Mouse (Mus musculus): ENCODE data around the gene Ccnl2.
A peak's percentile ranks its signal among the peaks of the same experiment; 100 is the strongest.

The Ccnl2 gene

DNA sequence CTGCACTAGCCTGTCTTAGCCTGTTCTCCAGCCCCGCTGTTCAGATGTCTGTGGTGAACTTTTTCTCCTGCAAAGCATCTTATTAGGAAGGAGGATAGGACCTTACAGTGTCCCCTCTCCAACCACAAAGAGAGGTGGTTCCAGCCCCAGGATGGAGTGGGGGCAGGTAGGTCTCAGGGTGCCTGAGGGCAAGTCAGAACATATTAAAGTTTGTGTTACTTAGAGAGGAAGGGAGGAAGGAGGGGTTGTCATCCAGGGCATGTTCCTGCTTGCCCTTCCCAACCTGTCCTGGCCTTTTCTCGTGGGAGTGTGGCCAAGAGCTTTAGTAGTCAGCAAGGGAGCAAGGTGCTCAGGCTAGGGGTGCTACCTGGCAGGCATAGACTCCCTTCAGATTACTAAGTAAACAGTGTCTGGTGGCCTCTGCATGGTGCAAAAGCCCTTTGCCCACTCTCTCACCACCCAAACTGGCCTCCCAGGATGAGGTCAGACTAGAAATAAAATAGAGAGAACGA is 21.6 kb upstream of the Ccnl2 start:
- DNase-seq, result peak; percentile 86

DNA sequence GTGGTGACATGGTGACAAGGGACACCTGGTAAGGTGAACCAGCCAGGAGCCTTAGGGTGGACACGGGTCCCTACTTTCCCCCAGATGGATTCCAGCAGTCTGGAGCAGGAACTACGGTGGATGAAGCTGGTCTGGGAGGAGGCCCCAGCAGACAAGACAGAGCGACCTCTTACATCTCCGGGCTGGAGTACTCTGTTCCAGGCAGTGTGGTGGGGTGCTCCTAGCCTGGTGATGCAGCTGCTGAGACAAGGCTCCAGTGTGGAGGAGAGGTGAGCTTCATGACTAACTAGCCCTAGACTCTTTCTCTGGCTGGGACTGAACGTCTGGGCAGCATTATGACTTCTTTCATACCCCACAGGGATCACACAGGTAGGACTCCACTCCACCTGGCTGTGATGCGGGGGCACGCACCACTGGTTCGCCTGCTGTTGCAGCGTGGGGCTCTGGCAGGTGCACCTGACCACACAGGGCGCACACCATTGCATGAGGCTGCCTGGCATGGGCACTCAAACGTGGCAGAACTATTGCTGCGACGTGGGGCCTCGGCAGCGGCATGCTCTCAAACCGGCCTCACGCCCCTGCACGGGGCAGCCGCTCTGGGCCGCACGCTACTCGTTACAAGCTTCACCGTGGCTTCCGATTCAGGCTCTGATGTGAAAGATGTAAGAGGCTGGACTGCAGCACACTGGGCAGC is 20.9 kb upstream of the Ccnl2 start:
- DNase-seq, result no peak

DNA sequence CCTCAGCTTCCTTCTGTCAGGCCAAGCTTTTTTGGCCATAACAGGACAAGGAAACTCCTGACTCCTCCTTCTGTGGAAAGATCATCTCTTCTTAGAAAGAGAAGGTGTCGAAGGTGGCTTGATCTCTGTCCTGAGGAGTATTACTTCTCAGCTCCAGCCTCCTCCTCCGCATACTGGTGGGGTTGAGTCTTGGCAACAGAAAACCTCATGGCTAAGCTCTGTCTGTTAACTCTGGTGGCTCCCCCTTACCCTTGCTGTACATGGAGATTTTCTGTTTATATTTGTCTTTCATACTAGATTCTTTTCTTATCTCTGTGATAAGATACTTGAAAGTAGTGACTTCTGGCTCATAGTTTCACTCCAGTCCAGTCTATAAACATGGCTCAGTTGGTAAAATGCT is 18.6 kb upstream of the Ccnl2 start:
- peak; percentile 72 for DNase-seq

DNA sequence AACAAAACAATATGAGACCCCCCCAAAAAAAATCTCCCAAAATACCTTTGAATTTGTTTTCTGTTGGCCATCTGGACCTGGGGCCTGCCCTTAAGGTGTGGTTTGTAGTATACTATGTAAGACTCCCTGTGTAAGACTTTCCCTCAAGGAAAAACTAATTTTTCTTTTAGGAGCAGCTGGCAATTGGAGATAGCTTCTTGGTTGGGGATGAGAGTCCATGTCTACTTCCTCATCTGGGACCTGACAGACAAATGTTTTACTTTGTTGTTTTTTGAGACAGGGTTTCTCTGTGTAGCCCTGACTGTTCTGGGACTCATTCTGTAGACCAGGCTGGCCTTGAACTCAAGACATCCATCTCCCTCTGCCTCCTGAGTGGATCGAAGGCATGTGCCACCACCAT is 10.2 kb upstream of the Ccnl2 start:
- peak; percentile 33 for DNase-seq

DNA sequence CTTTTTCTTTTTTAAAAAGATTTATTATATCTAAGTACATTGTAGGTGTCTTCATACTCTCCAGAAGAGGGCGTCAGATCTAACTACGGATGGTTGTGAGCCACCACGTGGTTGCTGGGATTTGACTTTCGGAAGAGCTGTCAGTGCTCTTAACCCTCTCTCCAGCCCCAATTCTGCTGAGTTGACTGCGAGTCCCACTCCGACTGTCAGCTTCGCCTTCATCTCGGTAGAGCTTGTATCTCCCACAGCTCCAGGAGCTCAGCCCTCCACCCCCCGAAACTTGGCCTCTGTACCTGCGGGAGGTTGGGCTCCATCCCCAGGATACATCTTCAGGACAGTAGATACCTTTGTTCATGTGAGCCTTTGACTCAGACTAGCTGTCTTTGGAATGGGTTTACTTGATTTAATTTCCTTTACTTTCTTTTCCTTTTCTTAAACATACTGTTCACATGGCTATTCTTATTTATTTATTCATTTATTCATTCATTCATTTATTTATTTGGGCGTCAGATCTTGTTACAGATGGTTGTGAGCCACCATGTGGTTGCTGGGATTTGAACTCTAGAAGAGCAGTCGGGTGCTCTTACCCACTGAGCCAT is 9.4 kb upstream of the Ccnl2 start, which contains the start of gene Mrpl20:
TSS of gene Mrpl20 (plus strand) at position 138 of the 599 bp plus-strand sequence.
- DNase-seq, result peak; percentile 87

DNA sequence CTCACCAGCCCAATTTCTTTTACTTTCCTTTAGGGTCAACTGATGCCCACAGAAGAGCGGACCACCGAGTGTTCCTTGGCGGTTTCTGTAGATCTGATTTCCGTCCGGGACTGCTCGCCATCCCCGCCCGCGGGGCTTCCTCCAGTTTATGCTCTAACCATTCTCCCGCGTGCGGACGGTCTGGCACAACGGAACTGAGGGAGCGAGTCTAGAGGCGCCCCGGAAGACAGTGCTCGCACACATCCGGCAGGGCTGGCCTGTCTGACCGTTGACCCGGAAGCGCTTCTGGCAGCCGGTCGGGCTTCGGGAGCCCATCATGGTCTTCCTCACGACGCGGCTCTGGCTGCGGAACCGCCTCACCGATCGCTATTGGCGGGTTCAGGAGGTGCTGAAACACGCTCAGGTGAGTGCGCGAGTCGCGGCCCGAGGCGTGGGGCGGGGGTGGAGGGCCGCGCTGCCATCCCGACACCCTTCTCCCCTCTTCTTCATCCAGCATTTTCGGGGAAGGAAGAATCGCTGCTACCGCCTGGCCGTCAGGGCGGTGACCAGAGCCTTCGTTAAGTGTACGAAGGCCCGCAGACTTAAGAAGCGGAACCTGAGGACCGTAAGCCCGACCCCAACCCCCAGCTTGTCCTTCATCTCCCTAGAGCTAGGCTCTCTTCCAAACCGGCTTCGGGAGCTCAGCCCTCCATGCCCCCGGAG is 8.8 kb upstream of the Ccnl2 start:
- DNase-seq, result peak; percentile 99

DNA sequence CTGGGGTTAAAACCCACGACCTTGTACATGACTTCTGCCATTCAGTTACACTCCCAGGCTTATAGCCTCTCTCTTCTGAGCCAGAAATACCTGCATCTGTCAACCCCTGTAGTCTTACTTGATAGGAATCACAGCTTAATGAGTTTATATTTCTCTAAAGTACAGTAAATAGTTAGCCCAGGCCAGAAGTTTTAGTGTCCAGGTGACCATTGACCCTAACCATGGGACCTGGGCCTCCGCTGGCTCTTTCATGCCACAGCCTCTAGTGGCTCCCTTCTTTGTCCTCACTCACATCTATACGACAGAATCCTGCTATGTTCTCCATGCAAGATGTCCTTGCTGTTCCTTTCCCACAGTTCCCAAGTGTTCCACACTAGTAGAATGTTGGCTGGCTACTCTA is 4.4 kb upstream of the Ccnl2 start:
- peak; percentile 41 for DNase-seq

DNA sequence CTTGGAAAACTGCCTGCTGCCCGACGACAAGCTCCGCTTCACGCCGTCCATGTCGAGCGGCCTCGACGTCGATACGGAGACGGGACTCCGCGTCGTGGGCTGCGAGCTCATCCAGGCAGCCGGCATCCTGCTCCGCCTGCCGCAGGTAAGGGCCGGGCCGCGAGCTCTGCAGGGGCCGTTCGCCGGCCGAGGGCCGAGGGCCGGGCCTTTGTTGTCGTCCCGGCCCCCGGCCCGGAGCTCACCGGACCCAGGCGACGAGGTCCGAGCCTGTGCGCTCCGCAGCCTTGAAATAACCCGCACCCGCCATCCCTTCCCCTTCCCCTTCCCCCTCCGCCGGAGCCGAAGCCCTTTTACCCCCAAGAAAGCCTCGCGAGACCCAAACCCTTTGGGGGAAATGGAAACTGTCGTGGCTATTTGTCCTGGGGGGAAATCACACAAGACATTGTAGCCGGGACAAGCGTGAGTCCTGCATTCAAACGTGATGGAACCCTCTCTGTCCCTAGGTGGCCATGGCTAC is 434 bp downstream of the Ccnl2 start:
- peak; percentile 92 for DNase-seq

DNA sequence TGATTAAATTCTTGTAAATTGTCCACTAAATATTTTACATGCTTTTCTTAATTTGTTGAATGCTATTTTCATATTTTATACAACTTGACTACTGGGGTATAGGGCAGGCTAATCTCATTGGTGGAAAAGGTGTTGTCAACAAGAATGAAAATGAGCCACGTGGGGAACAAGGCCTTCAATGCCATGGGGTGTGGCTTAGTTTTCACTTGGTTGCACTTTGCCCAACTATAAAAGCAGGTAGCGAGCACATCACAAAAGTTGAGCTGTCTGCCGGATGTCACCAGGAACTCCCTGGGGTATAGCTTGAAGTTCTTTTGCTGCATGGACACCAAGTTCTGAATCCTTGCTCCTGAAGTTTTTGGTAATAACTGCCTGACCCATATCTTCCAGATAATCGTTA is 5.2 kb downstream of the Ccnl2 start:
- DNase-seq, result peak; percentile 64

DNA sequence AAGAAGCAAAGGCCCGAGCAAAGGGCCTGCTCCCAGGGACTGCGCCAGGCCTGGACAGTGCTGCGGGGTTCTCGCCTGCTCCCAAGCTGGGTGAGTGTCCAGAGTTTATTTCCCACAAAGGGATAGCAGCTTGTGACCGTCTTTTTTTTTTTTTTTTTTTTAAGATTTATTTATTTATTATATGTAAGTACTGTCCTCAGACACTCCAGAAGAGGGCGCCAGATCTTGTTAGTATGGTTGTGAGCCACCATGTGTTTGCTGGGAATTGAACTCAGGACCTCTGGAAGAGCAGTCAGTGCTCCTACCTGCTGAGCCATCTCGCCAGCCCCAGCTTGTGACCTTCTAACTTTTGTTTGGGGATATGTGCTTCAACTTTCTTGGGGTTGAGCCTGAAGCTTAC is 8.7 kb downstream of the Ccnl2 start:
- DNase-seq, result peak; percentile 85

DNA sequence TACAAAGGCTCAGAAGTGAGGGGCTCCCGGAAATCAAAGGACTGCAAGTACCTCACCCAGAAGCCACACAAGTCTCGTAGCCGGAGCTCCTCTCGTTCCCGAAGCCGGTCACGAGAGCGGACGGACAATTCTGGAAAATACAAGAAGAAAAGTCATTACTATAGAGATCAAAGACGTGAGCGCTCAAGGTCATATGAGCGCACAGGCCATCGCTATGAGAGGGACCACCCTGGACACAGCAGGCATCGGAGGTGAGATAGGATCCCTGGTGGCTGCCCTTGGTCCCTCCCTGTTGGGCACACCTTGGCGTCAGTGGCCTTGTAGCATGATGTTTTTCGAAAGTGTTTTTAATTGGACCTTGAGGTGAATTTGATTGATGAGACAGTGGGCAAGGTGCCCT is 11.2 kb downstream of the Ccnl2 start:
- no peak for DNase-seq

DNA sequence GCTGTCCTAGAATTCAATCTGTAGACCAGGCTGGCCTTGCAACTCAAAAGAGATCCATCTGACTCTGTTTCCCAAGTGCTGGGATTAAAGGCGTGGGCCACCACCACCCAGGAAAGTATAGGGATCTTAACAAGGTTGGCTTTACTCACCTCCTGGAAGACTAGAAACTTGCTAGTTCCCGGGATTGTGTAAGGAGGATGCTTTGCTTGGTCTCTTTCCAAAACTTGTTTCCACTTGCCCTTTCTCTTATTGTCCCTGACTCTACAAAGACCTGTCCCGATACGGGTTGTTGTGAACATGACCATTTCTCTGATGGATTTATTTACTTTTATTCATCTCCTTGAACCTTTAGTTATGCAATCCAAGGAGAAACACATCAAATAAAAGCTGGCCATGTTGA is 17.6 kb downstream of the Ccnl2 start:
- DNase-seq, result no peak

DNA sequence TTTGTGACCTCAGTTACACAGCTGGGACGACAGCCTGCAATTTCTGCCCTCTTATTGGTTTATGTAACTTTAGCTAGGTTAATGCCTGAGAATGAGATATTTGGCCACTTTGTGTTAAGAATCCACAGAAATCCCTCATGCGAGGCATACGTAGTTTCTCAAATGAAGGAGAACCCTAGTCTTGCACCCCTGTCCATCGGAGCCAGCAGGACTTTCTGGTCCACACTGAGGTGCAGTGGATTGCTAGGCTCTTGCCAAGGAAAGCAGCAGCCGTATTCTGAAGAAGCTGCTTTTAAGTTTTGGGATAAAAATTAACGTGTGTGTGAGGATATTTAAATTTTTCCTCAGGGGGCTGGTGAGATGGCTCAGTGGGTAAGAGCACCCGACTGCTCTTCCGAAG is 18.3 kb downstream of the Ccnl2 start:
- no peak for DNase-seq

DNA sequence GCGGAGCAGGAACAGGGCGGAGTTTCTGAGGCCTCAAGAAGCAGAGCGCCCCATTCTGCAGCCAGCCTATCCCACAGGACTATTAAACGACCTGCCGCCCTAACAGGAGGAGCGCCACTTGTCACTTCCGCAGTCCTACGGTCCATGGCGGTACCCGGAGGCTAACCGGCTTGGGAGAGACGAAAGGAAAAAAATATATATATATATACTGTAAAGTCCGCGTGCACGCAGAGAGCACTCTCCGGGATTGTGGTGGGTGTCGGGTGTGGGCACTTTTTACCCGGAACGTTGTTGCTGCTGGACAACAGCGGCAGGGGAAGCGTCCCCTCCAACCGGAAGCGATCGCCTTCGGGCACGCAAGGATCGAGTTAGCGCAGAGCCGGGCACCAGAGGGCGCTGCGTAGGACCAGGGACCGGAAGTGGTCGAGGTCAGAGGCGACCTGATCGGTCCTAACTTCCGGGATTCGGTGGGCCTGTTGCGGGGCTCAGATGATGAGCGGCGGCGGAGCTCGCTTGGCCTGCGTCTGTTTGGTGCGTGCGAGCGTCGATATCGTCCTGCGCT is 19.0 kb downstream of the Ccnl2 start, which contains the start of gene Aurkaip1:
TSS of gene Aurkaip1 (plus strand) at position 68 of the 562 bp plus-strand sequence.
- peak; percentile 99 for DNase-seq

DNA sequence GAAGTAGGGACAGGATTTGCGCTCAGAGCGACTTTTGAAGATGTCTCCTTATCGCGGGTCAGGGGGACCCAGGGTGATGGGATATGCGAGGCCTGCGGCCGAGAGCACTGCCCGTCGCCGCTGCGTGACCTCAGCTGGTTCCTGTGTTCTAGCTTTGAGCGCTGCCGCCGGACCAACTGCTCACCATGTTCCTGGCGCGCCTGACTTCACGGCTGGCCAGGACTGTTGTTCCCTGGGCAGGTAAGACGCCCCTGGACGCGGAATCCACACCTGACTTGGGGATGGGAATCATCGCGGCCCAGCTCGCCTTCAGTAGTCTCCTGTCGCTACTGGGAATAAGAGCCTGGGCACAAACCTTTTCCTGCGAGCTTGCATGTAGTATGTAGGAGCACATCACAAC is 19.5 kb downstream of the Ccnl2 start:
- no peak for DNase-seq

DNA sequence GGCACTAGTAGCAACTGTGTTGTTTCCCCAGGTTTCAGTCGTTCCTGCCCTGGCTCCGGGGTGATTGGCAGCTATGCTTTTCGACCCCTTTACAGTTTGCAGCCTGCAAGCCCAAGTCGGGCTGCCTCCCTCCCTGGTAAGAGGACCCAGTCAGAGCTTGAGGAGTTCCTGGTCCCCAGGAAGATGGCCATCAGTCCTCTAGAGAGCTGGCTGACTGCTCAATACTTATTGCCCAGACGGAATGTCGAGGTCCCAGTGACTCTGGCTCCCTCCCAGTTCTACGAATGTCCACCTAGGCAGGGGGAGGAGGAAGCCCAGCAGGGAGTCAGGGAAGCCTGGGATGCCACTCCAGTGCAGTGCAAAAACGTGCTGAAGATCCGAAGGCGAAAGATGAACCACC is 20.0 kb downstream of the Ccnl2 start:
- peak; percentile 92 for DNase-seq

DNA sequence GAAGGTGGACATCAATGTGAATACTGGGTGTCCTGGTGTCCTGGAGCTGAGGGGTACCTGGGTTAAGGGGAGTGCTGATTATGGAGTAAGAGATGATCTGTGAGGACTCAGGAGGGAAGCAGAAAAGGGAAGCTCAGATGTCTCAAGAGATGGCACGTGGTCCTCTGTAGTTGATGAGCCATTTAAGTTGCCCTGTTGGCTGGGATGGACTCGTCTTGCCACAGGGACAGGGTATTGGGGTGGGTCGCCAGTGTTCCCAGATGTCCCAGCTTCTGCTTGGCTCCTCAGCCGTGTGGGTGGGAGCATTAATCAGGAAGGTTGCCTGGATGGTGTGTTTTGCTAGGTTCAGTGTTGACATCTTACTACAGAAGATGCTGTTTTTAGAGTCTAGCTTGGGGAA is 20.9 kb downstream of the Ccnl2 start:
- DNase-seq, result peak; percentile 94

DNA sequence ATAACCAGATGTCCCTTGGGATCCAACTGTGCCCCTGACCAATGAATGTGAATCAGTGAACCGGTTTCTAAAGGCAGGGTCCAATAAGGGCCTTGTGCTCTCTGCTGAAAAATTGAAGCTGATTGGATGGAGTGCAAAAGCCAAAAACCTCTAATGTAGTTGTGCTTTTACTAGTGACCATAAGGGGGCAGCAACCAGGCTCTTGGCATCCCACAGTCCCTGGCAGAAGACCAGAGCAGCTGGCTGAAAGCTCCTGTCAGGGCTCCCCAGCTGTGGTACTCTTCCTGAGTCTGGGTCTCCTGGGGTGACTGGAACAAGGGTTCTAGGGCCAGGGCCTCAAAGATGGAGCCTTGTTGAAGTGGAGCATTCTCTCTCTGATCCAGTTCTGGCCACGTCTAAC is 21.5 kb downstream of the Ccnl2 start:
- DNase-seq, result peak; percentile 98

DNA sequence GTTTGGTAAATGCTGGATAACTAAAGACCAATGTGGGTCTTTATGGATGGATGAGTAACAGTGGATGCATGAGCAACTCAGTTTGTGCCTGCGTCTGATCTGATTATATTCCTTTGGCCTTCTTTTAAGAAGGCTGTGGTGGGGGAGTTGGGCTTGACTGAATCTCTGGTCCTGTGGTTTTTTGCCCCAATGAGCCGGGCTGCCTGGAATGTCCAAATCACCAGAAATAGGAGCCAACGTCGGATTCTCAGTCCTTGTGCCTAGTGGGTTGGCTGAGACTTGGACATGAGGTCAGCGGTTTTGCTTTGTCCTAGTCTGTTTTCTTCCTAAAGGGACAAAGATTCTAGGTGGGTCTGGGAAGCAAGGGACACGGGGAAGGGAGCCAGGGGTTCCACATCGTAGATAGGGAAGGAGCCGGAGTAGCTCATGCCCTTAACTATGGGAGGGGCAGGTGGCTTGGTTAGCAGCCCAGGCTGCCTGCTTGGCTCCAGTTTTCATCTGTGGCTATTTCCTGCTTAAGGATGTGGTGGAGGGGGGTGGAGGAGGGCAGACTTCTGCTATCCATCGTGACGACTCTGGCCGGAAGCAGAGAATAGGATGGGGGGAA is 25.2 kb downstream of the Ccnl2 start:
- DNase-seq, result peak; percentile 99

DNA sequence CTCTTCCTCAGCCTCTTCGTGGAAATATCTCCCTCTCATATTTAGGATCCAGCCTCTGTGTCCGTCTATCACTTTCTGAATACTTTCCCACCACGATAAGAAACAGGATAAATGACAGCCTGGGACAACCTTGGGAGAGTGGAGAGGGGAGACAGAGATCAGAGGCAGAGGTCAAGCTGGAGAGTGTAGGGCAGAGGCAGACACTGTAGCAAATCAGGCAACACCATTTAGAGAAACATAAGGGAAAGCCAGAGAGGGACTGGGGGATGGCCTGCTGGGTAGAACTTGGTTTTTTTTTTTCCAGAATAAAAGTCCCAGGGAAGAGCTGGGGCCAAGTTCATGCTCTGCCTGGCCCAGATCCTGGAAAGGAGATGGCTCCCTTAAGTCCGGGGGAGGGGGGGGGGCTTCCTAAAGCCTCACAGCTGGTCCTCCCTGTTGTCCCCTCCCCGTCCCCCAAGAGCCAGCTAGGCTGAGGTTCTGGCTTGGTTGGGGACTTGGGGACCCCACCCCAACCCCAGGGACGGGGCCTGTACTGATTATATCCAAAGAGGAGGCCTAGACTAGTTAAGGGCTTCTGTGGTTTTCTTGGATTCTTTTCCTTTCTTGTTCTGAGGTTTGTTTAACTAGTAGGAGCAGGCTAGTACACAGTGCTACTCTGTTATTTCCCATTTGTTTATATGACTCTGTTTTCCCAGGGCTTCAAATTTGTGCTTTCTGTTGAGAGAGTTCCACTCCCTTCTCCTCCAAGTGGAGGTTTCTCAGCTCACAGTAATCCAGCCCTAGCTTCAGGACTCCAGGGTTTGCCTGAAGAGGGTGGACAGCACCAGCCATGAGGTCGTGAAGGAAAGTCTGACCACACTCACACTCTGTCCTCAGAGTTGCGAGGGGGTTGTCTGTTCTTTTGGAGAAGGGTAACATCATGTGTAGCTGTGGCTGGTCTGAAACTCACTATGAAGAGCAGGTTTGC is 26.2 kb downstream of the Ccnl2 start:
- DNase-seq, result peak; percentile 98

DNA sequence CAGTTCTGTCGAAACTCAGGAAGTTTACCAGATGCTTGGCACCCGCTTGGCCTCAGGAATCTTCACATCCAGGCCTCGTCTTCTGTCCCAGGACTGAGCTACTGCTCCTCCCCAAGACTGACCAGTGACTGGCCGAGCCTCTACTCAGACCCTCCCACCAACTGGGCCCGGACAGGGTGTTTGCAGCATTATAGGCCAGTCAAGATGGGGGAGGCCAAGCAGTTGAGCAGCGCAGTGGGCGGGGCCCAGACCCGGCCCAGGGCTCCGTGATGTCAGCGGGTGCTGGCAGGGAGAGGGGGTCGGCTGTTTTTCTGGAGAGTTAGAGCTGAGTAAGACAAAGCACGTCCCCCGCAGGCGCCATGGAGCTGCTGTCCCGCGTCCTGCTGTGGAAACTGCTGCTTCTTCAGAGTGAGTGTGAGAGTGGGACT is 27.2 kb downstream of the Ccnl2 start, which contains the start of gene Mxra8:
TSS of gene Mxra8 (plus strand) at position 198 of the 428 bp plus-strand sequence.
- peak; percentile 100 for DNase-seq

All from heart, adult 11 months (tissue).